20 mouse cellular contexts compared by ENCODE assay signal in genomic region chr7:109527536-109527935, GRCm38 (mm10). TPM values are rescaled to one million over a fixed set of nuclear protein-coding genes. Genes with fewer than 3 reads are reported as not detected.
A peak's percentile ranks its signal among the peaks of the same experiment; 100 is the strongest.
DNase-seq lines count a peak whose midpoint lies in the region; ATAC-seq and TF ChIP-seq lines count a peak whose summit lies in the region.
"Had no signal": no experiment of that assay in that cellular context is flagged by ENCODE, and none has a peak within 500 bp of the region (broad histone marks: within the 10 kb centered on the region; RNA-seq: fewer than 3 reads in every experiment).

No protein-coding gene starts in this region.

- H3K9me3 ChIP-seq in megakaryocyte, embryonic 14.5 days, result no peaks in the 10 kb centered on the region
- H3K9me3 ChIP-seq in neural tube, embryonic 15.5 days (replicated peaks), result no peaks in the 10 kb centered on the region
- H3K9me3 ChIP-seq: heart, embryonic 10.5 days; heart, embryonic 15.5 days; limb, embryonic 12.5 days had no signal

- peaks cover 79% of the 10 kb centered on the region for H3K4me1 ChIP-seq in megakaryocyte, embryonic 14.5 days
- H3K4me1 ChIP-seq in brown adipose tissue, adult 24 weeks (ENCODE audit: control insufficient read depth, insufficient read depth, insufficient read length, low read length), result peaks cover 30% of the 10 kb centered on the region
- no peaks in the 10 kb centered on the region for H3K4me1 ChIP-seq in neural tube, embryonic 15.5 days
- H3K4me1 ChIP-seq: limb, embryonic 12.5 days had no signal

- no peak for ATAC-seq in megakaryocyte, adult 5-6 weeks (ENCODE audit: poor library complexity, severe bottlenecking)
- no peak for ATAC-seq in neural tube, embryonic 15.5 days (ENCODE audit: low FRiP score)
- ATAC-seq: intestine, postnatal 0 days had no signal

- peaks cover 79% of the 10 kb centered on the region for H3K36me3 ChIP-seq in megakaryocyte, embryonic 14.5 days (replicated peaks; ENCODE audit: low read length)
- H3K36me3 ChIP-seq in neural tube, embryonic 15.5 days, result peaks cover 46% of the 10 kb centered on the region

- no peak overlapping the region for H3K4me3 ChIP-seq in gastrocnemius, adult 2 months
- peak overlapping the region; percentile 42 for H3K4me3 ChIP-seq in megakaryocyte, embryonic 14.5 days (replicated peaks)
- H3K4me3 ChIP-seq in brown adipose tissue, adult 24 weeks (ENCODE audit: insufficient read depth, low read depth, low read length), result no peak overlapping the region
- H3K4me3 ChIP-seq in neural tube, embryonic 15.5 days (replicated peaks), result no peak overlapping the region
- H3K4me3 ChIP-seq: heart, embryonic 10.5 days; heart, embryonic 15.5 days; layer of hippocampus, adult 2 months; left cerebral cortex, adult 2 months; limb, embryonic 12.5 days had no signal

- 78% methylated on average over 3 of the region's 3 CpGs for whole genome bisulfite sequencing in neural tube, embryonic 15.5 days

- no peak overlapping the region for H3K4me2 ChIP-seq in neural tube, embryonic 15.5 days
- H3K4me2 ChIP-seq: heart, embryonic 15.5 days; limb, embryonic 12.5 days; liver, embryonic 11.5 days had no signal

- H3K27me3 ChIP-seq in megakaryocyte, embryonic 14.5 days (replicated peaks), result no peaks in the 10 kb centered on the region
- H3K27me3 ChIP-seq in neural tube, embryonic 15.5 days (replicated peaks), result no peaks in the 10 kb centered on the region
- H3K27me3 ChIP-seq: heart, embryonic 15.5 days; limb, embryonic 12.5 days had no signal

- TF ChIP-seq CTCF in gastrocnemius, adult 2 months (IDR thresholded peaks at IDR 0.05), result no peak

- peak overlapping the region; percentile 13; the same call in 1 of the 2 replicates for H3K27ac ChIP-seq in gastrocnemius, adult 2 months
- 0 out of 2 replicates have a peak overlapping the region, but pooled peaks have one; percentile 19 for H3K27ac ChIP-seq in brown adipose tissue, adult 24 weeks (replicated peaks; ENCODE audit: low read depth, low read length)
- no peak overlapping the region for H3K27ac ChIP-seq in neural tube, embryonic 15.5 days (replicated peaks)
- H3K27ac ChIP-seq: heart, embryonic 10.5 days; heart, embryonic 15.5 days; left cerebral cortex, adult 2 months; limb, embryonic 12.5 days had no signal

- no peak for DNase-seq in gastrocnemius, adult 2 months
- DNase-seq in gastrocnemius, postnatal 25 days, result no peak
- no peak for DNase-seq in lung, postnatal 36 days
- DNase-seq: adrenal gland, postnatal 14 days; kidney, postnatal 25 days; right cerebral cortex, adult 18-20 months; spleen, adult 18-20 months; thymus, adult 18-20 months; thymus, postnatal 25 days had no signal

- intact Hi-C loops in gastrocnemius, adult 2 months (cut with DNase I), result loop anchor here (5.0 to 10.0 kb wide), 2 partner anchors 175 to 367 kb away; partner anchors contain the start of genes Akip1 and St5

- 0 out of 2 replicates have a peak overlapping the region, but pooled peaks have one; percentile 29 for H3K9ac ChIP-seq in neural tube, embryonic 15.5 days (replicated peaks)
- H3K9ac ChIP-seq: heart, embryonic 15.5 days; limb, embryonic 12.5 days had no signal

RNA-seq across cellular contexts. Expression of gene Rpl27a, which starts 8.6 kb away (rescaled TPM):
- total RNA-seq in gastrocnemius, adult 2 months (2021), result 100 to 1,000 TPM in 1 of 2 experiments, 10 to 100 TPM in 1; 78.8 to 109 TPM
- 10 to 100 TPM; 58.5 to 72.2 TPM for total RNA-seq in gastrocnemius, postnatal 25 days (2021)
- polyA plus RNA-seq in megakaryocyte, embryonic 14.5 days (2012; ENCODE audit: insufficient read depth, low replicate concordance), result 2,127 and 9,018 TPM in 2 replicates
- total RNA-seq in megakaryocyte, adult 5-6 weeks (2015), result 370 and 392 TPM in 2 replicates
- 556 and 612 TPM in 2 replicates for total RNA-seq in megakaryocyte, adult 5-6 weeks (2017)
- polyA plus RNA-seq in brown adipose tissue, adult 24 weeks (2012; ENCODE audit: insufficient read depth, insufficient read length, missing spikeins), result 113 and 190 TPM in 2 replicates
- 81.6 and 93.8 TPM in 2 replicates for polyA plus RNA-seq in neural tube, embryonic 15.5 days (2015; fragmentation: Nextera tagmentation; extraction: Ambion mirVana)

RNA-seq across cellular contexts. Expression of gene Trim66, which starts 19.6 kb away (rescaled TPM):
- total RNA-seq in gastrocnemius, adult 2 months (2021), result under 1 TPM; 0.17 to 0.23 TPM
- under 1 TPM; 0.13 TPM for total RNA-seq in gastrocnemius, postnatal 25 days (2021)
- not detected in 2 replicates for polyA plus RNA-seq in megakaryocyte, embryonic 14.5 days (2012; ENCODE audit: insufficient read depth, low replicate concordance)
- 0.11 TPM in 1 of 2 replicates, not detected in the other for total RNA-seq in megakaryocyte, adult 5-6 weeks (2015)
- 0.08 TPM in 1 of 2 replicates, not detected in the other for total RNA-seq in megakaryocyte, adult 5-6 weeks (2017)
- polyA plus RNA-seq in brown adipose tissue, adult 24 weeks (2012; ENCODE audit: insufficient read depth, insufficient read length, missing spikeins), result 0.38 TPM in 1 of 2 replicates, not detected in the other
- 0.47 and 0.73 TPM in 2 replicates for polyA plus RNA-seq in neural tube, embryonic 15.5 days (2015; fragmentation: Nextera tagmentation; extraction: Ambion mirVana)
- polyA plus RNA-seq: heart, embryonic 15.5 days had no signal
